Mouse (Mus musculus): Measurements from ENCODE around the gene Dapp1. TPM values are rescaled to one million over a fixed set of nuclear protein-coding genes. Genes with fewer than 3 reads are reported as not detected.

The Dapp1 gene
- polyA plus RNA-seq, 1 experiment from 2014 or later, result 1.2 TPM

GRCm38 (mm10) chr3:138012351-138012750 lies 31.0 kb upstream of the Dapp1 start:
- H3K9me3 ChIP-seq (ENCODE audit: control insufficient read depth, low read length), result no peaks in the 10 kb centered on the region
- no peak overlapping the region for H3K4me3 ChIP-seq (replicated peaks; ENCODE audit: low read depth, low read length)
- no peak overlapping the region for H3K4me2 ChIP-seq (ENCODE audit: low read length)
- DNase-seq (no peak), ATAC-seq (ENCODE audit: low FRiP score, low TSS enrichment) (no peak)
- no peaks in the 10 kb centered on the region for H3K4me1 ChIP-seq (ENCODE audit: control insufficient read depth, insufficient read depth, low read length)
- 69% methylated on average over 4 of the region's 4 CpGs for WGBS
- no peaks in the 10 kb centered on the region for H3K27me3 ChIP-seq (ENCODE audit: control insufficient read depth, insufficient read depth, low read length)
- H3K9ac ChIP-seq (replicated peaks; ENCODE audit: low read length), result no peak overlapping the region
- H3K36me3 ChIP-seq (ENCODE audit: control insufficient read depth, insufficient read depth, low read length), result no peaks in the 10 kb centered on the region
- H3K27ac ChIP-seq (replicated peaks; ENCODE audit: low read depth, low read length), result no peak overlapping the region

DNA sequence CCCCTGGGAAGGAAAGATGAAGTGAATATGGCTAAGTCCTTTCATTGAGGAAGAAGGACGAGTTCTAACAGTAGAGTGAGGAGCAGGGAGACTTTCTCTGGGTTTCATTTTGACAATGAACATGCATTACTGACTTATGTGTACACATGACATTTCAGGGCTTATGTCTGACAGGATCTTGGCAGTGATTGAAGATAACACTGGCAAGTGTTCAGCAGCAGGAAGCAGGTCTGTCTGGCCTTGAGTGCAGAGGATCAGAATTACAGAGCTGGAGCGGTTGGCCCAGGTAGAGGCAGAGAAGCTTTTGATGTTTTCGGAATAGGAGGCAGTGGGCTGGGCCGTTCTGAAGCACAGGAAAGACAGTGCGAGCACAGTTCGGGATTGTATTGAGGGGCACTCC lies 26.8 kb upstream of the Dapp1 start:
- H3K4me3 ChIP-seq (replicated peaks; ENCODE audit: low read depth, low read length), result no peak overlapping the region
- H3K4me1 ChIP-seq (ENCODE audit: control insufficient read depth, insufficient read depth, low read length), result no peaks in the 10 kb centered on the region
- no peak overlapping the region for H3K27ac ChIP-seq (replicated peaks; ENCODE audit: low read depth, low read length)
- H3K9me3 ChIP-seq (ENCODE audit: control insufficient read depth, low read length), result 0 out of 2 replicates have a peak, but pooled peaks cover 6% of the 10 kb centered on the region
- H3K9ac ChIP-seq (replicated peaks; ENCODE audit: low read length), result no peak overlapping the region
- no peaks in the 10 kb centered on the region for H3K27me3 ChIP-seq (ENCODE audit: control insufficient read depth, insufficient read depth, low read length)
- no peaks in the 10 kb centered on the region for H3K36me3 ChIP-seq (ENCODE audit: control insufficient read depth, insufficient read depth, low read length)
- ATAC-seq (ENCODE audit: low FRiP score, low TSS enrichment) (no peak), DNase-seq (no peak)
- WGBS, result 84% methylated on average over 6 of the region's 6 CpGs
- no peak overlapping the region for H3K4me2 ChIP-seq (ENCODE audit: low read length)

DNA sequence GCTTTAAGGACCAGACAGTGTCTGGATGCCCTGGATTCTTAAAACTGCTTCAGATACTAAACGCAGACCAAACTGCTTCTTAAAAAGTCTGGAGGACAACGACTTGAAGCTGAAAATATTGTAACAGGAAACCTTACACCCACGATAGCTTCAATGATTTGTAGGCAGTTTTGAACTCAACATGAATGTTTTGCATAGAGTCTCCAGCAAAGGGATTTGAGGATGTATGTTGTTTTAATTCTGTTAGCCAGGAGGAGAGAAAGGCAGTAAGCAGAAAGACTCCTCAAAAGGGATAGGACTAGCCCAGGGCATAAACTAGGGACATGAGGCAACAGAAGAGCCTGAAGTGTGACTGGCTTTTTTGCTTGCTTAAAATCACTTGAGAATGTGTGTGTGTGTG lies 25.6 kb upstream of the Dapp1 start:
- Histone ChIP-seq H3K4me2 (ENCODE audit: low read length) (no peak overlapping the region), H3K27ac (replicated peaks; ENCODE audit: low read depth, low read length) (no peak overlapping the region), H3K9ac (replicated peaks; ENCODE audit: low read length) (no peak overlapping the region), H3K27me3 (ENCODE audit: control insufficient read depth, insufficient read depth, low read length) (no peaks in the 10 kb centered on the region), H3K4me1 (ENCODE audit: control insufficient read depth, insufficient read depth, low read length) (no peaks in the 10 kb centered on the region), H3K9me3 (ENCODE audit: control insufficient read depth, low read length) (0 out of 2 replicates have a peak, but pooled peaks cover 6% of the 10 kb centered on the region), H3K36me3 (ENCODE audit: control insufficient read depth, insufficient read depth, low read length) (no peaks in the 10 kb centered on the region), H3K4me3 (replicated peaks; ENCODE audit: low read depth, low read length) (no peak overlapping the region)
- 81% methylated on average over 3 of the region's 3 CpGs for WGBS
- DNase-seq (no peak), ATAC-seq (ENCODE audit: low FRiP score, low TSS enrichment) (no peak)

DNA sequence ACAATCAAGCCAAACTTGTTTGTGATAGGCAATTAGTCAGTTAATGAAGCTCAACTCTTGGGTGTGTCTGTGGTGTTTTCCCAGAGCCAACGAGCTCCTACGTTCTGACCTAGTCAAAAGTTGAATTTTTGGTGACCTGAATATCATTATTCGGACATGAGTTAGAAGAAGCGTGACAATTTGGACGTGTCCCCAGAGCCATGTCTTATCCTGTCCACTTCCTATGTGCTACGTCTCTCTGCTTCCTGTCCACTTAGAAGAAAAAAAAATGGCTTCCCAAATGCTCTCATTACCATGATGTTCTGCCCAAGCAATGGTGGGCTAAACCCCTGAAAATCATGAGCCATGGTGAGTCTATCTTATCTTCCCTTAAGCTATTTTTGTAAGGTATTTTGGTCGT lies 21.9 kb upstream of the Dapp1 start:
- Histone ChIP-seq H3K4me3 (replicated peaks; ENCODE audit: low read depth, low read length) (no peak overlapping the region), H3K9me3 (ENCODE audit: control insufficient read depth, low read length) (0 out of 2 replicates have a peak, but pooled peaks cover 6% of the 10 kb centered on the region), H3K4me2 (ENCODE audit: low read length) (no peak overlapping the region), H3K27me3 (ENCODE audit: control insufficient read depth, insufficient read depth, low read length) (no peaks in the 10 kb centered on the region), H3K27ac (replicated peaks; ENCODE audit: low read depth, low read length) (no peak overlapping the region), H3K9ac (replicated peaks; ENCODE audit: low read length) (no peak overlapping the region), H3K4me1 (ENCODE audit: control insufficient read depth, insufficient read depth, low read length) (peaks cover 5% of the 10 kb centered on the region; the same call in 1 of the 2 replicates), H3K36me3 (ENCODE audit: control insufficient read depth, insufficient read depth, low read length) (no peaks in the 10 kb centered on the region)
- DNase-seq (no peak), ATAC-seq (ENCODE audit: low FRiP score, low TSS enrichment) (no peak)
- WGBS, result 90% methylated on average over 7 of the region's 7 CpGs

- H3K36me3 ChIP-seq (ENCODE audit: control insufficient read depth, insufficient read depth, low read length), result no peaks in the 10 kb centered on the region
- 86% methylated on average over 6 of the region's 6 CpGs for WGBS
- no peak for DNase-seq
- ATAC-seq (ENCODE audit: low FRiP score, low TSS enrichment), result no peak
- no peak overlapping the region for H3K27ac ChIP-seq (replicated peaks; ENCODE audit: low read depth, low read length)
- H3K9ac ChIP-seq (replicated peaks; ENCODE audit: low read length), result no peak overlapping the region
- H3K9me3 ChIP-seq (ENCODE audit: control insufficient read depth, low read length), result 0 out of 2 replicates have a peak, but pooled peaks cover 6% of the 10 kb centered on the region
- H3K4me3 ChIP-seq (replicated peaks; ENCODE audit: low read depth, low read length), result no peak overlapping the region
- no peak overlapping the region for H3K4me2 ChIP-seq (ENCODE audit: low read length)
- H3K4me1 ChIP-seq (ENCODE audit: control insufficient read depth, insufficient read depth, low read length), result peaks cover 5% of the 10 kb centered on the region; the same call in 1 of the 2 replicates
- H3K27me3 ChIP-seq (ENCODE audit: control insufficient read depth, insufficient read depth, low read length), result no peaks in the 10 kb centered on the region
These were observed 21.2 kb upstream of the Dapp1 start for GRCm38 (mm10) chr3:138002545-138002944.

GRCm38 (mm10) chr3:138001865-138002264 lies 20.5 kb upstream of the Dapp1 start:
- no peak for DNase-seq
- no peak overlapping the region for H3K4me3 ChIP-seq (replicated peaks; ENCODE audit: low read depth, low read length)
- no peaks in the 10 kb centered on the region for H3K27me3 ChIP-seq (ENCODE audit: control insufficient read depth, insufficient read depth, low read length)
- H3K36me3 ChIP-seq (ENCODE audit: control insufficient read depth, insufficient read depth, low read length), result no peaks in the 10 kb centered on the region
- no peak overlapping the region for H3K27ac ChIP-seq (replicated peaks; ENCODE audit: low read depth, low read length)
- ATAC-seq (ENCODE audit: low FRiP score, low TSS enrichment), result no peak
- peaks cover 5% of the 10 kb centered on the region; the same call in 1 of the 2 replicates for H3K4me1 ChIP-seq (ENCODE audit: control insufficient read depth, insufficient read depth, low read length)
- no peak overlapping the region for H3K9ac ChIP-seq (replicated peaks; ENCODE audit: low read length)
- 78% methylated on average over 4 of the region's 4 CpGs for WGBS
- 0 out of 2 replicates have a peak, but pooled peaks cover 6% of the 10 kb centered on the region for H3K9me3 ChIP-seq (ENCODE audit: control insufficient read depth, low read length)
- H3K4me2 ChIP-seq (ENCODE audit: low read length), result no peak overlapping the region

DNA sequence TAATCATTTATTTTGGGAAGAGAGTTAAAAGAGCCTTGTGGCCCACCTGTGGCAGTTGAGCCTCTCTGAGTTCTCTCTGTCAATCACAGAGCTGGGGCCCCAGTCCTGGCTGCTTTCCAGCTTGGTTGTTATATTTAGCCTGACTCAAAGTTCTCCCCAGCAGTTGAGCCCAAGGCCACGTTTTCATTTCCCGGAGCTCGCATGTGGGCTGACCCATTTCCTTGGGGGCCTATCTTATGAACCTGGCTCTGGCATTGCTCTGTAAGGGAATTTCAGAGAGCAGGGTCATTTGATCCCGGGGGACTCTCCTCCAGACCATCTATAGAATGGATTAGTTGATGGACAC lies 19.4 kb upstream of the Dapp1 start:
- H3K27ac ChIP-seq (replicated peaks; ENCODE audit: low read depth, low read length), result no peak overlapping the region
- DNase-seq, result no peak
- ATAC-seq (ENCODE audit: low FRiP score, low TSS enrichment), result no peak
- H3K9me3 ChIP-seq (ENCODE audit: control insufficient read depth, low read length), result 0 out of 2 replicates have a peak, but pooled peaks cover 6% of the 10 kb centered on the region
- H3K9ac ChIP-seq (replicated peaks; ENCODE audit: low read length), result no peak overlapping the region
- H3K27me3 ChIP-seq (ENCODE audit: control insufficient read depth, insufficient read depth, low read length), result no peaks in the 10 kb centered on the region
- H3K4me2 ChIP-seq (ENCODE audit: low read length), result no peak overlapping the region
- WGBS, result 81% methylated on average over 4 of the region's 4 CpGs
- H3K36me3 ChIP-seq (ENCODE audit: control insufficient read depth, insufficient read depth, low read length), result no peaks in the 10 kb centered on the region
- no peak overlapping the region for H3K4me3 ChIP-seq (replicated peaks; ENCODE audit: low read depth, low read length)
- H3K4me1 ChIP-seq (ENCODE audit: control insufficient read depth, insufficient read depth, low read length), result peaks cover 5% of the 10 kb centered on the region; the same call in 1 of the 2 replicates

DNA sequence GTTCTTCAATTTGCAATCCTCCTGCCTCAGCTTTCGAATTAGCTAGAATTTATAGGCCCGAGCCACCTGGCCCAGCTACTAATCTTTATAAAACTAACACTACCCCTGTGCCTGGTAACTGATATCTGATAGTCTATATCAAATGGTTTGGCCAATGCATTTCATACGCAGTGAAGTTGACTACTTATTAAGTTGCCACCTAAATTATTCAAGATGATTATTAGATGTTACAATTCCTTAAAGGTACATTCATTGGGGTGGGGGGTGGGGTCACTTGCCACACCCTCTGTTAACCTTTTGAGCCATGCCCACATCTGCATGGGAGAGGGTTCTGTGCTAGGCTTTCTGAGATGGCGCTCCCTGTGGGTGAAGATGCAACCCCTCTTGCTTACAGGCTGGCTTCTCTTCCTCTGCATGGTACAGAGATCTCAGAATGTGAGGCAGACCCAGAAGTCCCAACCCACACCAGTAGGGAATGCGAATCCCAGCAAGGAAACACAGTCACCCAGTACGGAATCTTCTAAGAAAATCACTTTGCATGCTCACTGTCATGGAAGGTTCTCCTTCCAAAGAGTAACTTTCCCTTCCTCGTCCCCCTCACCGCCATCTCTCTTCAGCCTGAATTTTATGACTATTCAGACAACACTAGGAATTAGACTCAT lies 18.8 kb upstream of the Dapp1 start:
- 0 out of 2 replicates have a peak, but pooled peaks cover 4% of the 10 kb centered on the region for H3K9me3 ChIP-seq (ENCODE audit: control insufficient read depth, low read length)
- no peaks in the 10 kb centered on the region for H3K36me3 ChIP-seq (ENCODE audit: control insufficient read depth, insufficient read depth, low read length)
- H3K27me3 ChIP-seq (ENCODE audit: control insufficient read depth, insufficient read depth, low read length), result no peaks in the 10 kb centered on the region
- H3K27ac ChIP-seq (replicated peaks; ENCODE audit: low read depth, low read length), result no peak overlapping the region
- ATAC-seq (ENCODE audit: low FRiP score, low TSS enrichment) (no peak), DNase-seq (no peak)
- 96% methylated on average over 8 of the region's 8 CpGs for WGBS
- no peak overlapping the region for H3K9ac ChIP-seq (replicated peaks; ENCODE audit: low read length)
- no peak overlapping the region for H3K4me2 ChIP-seq (ENCODE audit: low read length)
- H3K4me3 ChIP-seq (replicated peaks; ENCODE audit: low read depth, low read length), result no peak overlapping the region
- peaks cover 5% of the 10 kb centered on the region; the same call in 1 of the 2 replicates for H3K4me1 ChIP-seq (ENCODE audit: control insufficient read depth, insufficient read depth, low read length)

- Histone ChIP-seq H3K4me2 (ENCODE audit: low read length) (0 out of 2 replicates have a peak overlapping the region, but pooled peaks have one; percentile 6), H3K27ac (replicated peaks; ENCODE audit: low read depth, low read length) (no peak overlapping the region), H3K4me1 (ENCODE audit: control insufficient read depth, insufficient read depth, low read length) (peaks cover 5% of the 10 kb centered on the region; the same call in 1 of the 2 replicates), H3K36me3 (ENCODE audit: control insufficient read depth, insufficient read depth, low read length) (no peaks in the 10 kb centered on the region), H3K4me3 (replicated peaks; ENCODE audit: low read depth, low read length) (no peak overlapping the region), H3K9ac (replicated peaks; ENCODE audit: low read length) (no peak overlapping the region), H3K27me3 (ENCODE audit: control insufficient read depth, insufficient read depth, low read length) (no peaks in the 10 kb centered on the region), H3K9me3 (ENCODE audit: control insufficient read depth, low read length) (no peaks in the 10 kb centered on the region)
- 41% methylated on average over 9 of the region's 9 CpGs for WGBS
- ATAC-seq (ENCODE audit: low FRiP score, low TSS enrichment), result no peak
- peak; percentile 21 for DNase-seq
These were observed 18.0 kb upstream of the Dapp1 start for GRCm38 (mm10) chr3:137999224-137999790.

All from midbrain, embryonic 14.5 days (tissue).